Mouse (Mus musculus) spleen, adult 2 months (tissue): ENCODE results near the gene Ier5.

Source experiments
- CTCF ChIP-seq: fragments of 200-500 bp; IDR thresholded peaks from 2 replicates; pipeline ENCODE4 v1.5.1; 2011; ENCODE audit warnings: mild to moderate bottlenecking, inconsistent platforms; ENCODE audit not compliant: insufficient read depth, insufficient read length, insufficient replicate concordance; ENCODE audit errors: extremely low read depth
- POLR2A ChIP-seq: fragments of 200-500 bp; IDR thresholded peaks from 2 replicates; pipeline ENCODE4 v1.6.1; 2011; ENCODE audit warnings: low read depth, low read length, inconsistent platforms

DNA sequence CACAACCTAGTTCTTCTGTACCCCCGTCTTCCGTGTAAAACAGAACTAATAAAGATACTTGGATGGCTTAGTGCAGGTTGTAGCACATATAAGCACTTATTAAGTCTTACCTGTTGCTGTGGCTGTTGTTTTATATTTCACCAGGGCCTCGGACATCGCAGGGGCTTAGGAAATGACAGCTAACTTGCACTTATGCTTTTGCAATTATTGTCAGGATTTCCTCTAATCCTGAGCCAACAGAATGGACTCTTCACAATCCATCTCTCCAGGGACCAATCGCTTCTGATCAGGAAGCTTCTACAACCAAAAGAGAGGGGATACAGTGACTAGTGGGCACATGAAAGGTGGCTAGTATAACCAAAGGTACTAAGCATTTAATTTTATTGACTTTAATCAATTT, 4.6 kb upstream of the Ier5 start:
- no peak for TF ChIP-seq CTCF
- no peak for TF ChIP-seq POLR2A
